Mouse (Mus musculus): ENCODE results near the gene Calm5.
"Not testable (repeated sequence)": the region's sequence is repeated elsewhere in the genome, so short reads cannot be mapped to it uniquely, and the experiment has no call there.

Calm5 gene

DNA sequence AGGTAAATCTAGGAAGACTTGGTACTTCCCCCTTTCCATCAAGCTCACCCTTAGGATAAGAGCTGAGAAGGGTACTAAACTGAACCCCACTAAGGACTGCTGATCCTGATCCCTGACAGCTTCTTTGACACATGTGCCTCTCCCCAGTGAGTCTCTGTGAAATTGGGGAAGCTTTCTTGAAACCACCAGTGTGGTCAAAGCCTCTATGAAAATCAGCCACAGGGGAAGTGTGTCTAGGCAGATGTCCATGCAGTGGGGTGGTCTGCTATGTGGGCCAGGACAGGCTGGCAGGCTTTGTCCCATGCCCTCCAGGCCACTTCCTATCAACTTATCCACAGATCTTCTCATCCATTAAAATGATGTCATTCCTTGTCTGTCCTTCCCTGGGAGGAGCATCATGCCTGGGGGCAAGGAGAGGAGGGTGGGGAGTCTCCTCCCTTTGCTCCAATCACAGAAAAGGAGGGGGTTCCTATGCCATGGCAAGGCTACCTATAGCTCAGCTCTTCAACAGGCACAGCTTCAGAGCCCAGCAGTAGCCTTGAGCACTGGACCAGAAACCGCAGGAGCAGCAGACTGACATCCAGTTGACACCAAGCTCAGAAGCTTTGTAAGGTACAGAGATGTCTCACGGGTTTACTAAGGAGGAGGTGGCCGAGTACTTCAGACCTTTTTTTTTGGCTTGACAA is at the start of gene Calm5:
TSS of gene Calm5 (plus strand) at position 526 of the 686 bp plus-strand sequence.
- not testable (repeated sequence) for DNase-seq (ENCODE audit: low spot score in 2 of 2)

- no peak for DNase-seq (ENCODE audit: low spot score in 2 of 2)
These were observed 49.8 kb upstream of the Calm5 start, which contains the start of gene Calml3 for GRCm38 (mm10) chr13:3804186-3804585. Gene Calml3 (minus strand): TSS chr13:3804316.

GRCm38 (mm10) chr13:3805132-3805531 is 48.8 kb upstream of the Calm5 start:
- no peak for DNase-seq (ENCODE audit: low spot score in 2 of 2)

- DNase-seq (ENCODE audit: low spot score in 2 of 2) = no peak
These were observed 48.3 kb upstream of the Calm5 start for GRCm38 (mm10) chr13:3805638-3806037.

GRCm38 (mm10) chr13:3807131-3807827 is 46.7 kb upstream of the Calm5 start:
- no peak for DNase-seq (ENCODE audit: low spot score in 2 of 2)

DNA sequence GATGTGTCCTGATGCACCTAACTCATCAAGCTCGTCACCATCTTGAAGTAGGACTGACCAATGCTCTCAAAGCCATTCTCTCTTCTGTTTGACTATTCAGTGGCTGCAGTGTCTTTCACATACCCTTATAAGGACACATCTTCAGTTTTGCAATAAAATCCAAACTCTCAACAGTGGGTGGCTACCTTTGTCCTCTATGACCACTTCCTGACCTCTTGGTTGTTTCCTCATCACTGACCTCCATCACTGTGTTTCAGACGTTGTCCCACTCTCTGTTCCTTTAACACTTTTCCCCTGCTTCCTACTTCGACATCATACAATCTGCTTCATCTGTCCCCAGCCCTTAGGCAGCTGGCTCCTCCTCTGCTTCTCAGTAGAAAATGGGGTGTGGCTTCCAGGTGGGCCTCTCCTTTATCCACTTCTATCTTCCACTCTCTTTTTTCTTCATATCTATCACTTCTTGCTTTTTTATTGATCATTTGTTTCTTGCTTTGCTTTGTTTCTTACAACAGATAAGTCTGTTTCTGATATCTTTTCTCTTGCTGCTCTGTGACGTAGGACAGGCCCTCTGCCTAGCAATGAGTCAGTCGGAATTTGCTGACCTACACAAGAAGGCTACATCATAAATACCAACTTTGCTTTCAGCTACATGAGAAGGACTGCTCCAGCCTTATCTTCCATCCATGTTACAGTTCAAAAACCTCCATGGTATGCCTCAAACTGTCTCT is 35.8 kb upstream of the Calm5 start:
- DNase-seq (ENCODE audit: low spot score in 2 of 2) = no peak

DNA sequence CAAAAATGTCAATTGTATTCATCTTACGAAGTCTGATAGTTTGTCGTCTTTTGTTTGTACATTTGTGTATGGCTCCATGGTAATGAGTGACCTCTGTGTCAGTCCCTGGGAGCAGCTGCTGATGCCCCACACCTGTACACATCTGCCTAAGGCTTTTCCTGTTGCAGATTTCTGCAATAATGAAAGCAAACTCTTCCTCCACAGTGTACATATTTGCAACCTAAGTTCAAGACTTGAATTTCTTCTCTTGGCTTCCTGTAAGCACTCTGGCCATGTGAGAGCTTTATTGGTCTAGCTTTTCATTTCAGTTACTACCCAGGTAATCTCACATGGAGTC is 35.3 kb upstream of the Calm5 start:
- no peak for DNase-seq (ENCODE audit: low spot score in 2 of 2)

GRCm38 (mm10) chr13:3822105-3822504 is 31.9 kb upstream of the Calm5 start:
- DNase-seq (ENCODE audit: low spot score in 2 of 2) = no peak

- no peak for DNase-seq (ENCODE audit: low spot score in 2 of 2)
These were observed 28.2 kb upstream of the Calm5 start for GRCm38 (mm10) chr13:3825726-3826125.

DNA sequence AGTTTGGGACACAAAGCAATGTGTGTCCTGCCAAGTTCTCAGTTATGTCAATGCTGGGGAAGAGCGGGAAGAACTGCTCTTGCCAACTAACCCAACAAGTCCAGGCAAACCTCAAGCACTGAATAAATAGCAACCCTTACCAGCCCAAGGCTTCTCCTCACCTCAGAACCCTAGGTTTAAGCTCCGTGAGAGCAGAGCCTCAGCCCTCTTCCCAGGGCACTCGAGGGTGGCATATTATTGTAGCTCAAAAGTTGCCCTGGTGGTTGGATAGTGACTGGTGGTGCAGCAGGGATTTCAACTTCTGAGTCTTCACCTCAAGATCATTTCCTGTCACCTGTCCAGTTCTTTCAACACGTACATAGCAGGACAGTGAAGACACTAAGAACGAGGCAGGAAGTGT is 22.4 kb upstream of the Calm5 start:
- DNase-seq (ENCODE audit: low spot score in 2 of 2) = no peak

- no peak for DNase-seq (ENCODE audit: low spot score in 2 of 2)
These were observed 22.0 kb upstream of the Calm5 start for GRCm38 (mm10) chr13:3831994-3832393.

DNA sequence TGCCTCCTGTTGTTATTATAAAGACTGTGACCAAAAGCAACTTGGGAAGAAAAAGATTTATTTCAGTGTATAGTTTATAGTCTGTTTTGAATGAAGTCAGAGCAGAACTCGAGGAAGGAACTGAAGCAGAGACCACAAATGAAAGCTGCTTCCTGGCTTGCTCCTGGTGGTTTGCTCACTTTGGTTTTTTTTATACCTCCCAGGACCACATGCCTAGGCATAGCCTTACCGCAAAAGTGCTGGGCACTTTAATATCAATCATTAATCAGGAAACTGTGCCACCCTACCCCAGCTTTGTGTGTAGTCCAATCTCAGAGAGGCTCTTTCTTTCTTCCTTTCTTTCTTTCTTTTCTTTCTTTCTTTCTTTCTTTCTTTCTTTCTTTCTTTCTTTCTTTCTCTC is 21.5 kb upstream of the Calm5 start:
- no peak for DNase-seq (ENCODE audit: low spot score in 2 of 2)

GRCm38 (mm10) chr13:3833644-3834043 is 20.3 kb upstream of the Calm5 start:
- DNase-seq (ENCODE audit: low spot score in 2 of 2) = not testable (repeated sequence)

DNA sequence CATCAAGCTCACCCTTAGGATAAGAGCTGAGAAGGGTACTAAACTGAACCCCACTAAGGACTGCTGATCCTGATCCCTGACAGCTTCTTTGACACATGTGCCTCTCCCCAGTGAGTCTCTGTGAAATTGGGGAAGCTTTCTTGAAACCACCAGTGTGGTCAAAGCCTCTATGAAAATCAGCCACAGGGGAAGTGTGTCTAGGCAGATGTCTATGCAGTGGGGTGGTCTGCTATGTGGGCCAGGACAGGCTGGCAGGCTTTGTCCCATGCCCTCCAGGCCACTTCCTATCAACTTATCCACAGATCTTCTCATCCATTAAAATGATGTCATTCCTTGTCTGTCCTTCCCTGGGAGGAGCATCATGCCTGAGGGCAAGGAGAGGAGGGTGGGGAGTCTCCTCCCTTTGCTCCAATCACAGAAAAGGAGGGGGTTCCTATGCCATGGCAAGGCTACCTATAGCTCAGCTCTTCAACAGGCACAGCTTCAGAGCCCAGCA is 16.6 kb upstream of the Calm5 start, which contains the start of gene Calm4:
TSS of gene Calm4 (plus strand) at position 446 of the 496 bp plus-strand sequence.
- DNase-seq (ENCODE audit: low spot score in 2 of 2) = not testable (repeated sequence)

DNA sequence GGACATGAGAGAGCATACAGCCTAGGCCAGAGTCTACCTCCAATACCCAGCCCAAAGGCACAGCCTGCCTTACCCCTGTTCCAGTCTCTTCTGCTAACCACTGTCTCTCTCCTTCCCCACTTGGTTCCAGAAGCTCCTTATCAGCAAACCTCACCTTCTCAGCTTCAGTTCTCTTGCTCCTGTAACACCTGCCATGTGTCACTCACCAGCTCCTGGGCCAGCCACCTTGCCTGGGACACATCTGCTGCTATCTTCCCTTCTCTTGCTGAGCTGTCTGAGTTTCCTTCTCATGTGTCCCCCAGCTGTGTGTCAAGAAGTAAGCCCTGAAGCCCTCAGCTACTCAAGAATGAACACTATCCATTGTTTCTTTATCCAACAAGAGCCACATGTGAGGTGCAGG is 13.3 kb upstream of the Calm5 start:
- not testable (repeated sequence) for DNase-seq (ENCODE audit: low spot score in 2 of 2)

- DNase-seq (ENCODE audit: low spot score in 2 of 2) = no peak
These were observed 3.6 kb upstream of the Calm5 start for GRCm38 (mm10) chr13:3850330-3850729.

DNA sequence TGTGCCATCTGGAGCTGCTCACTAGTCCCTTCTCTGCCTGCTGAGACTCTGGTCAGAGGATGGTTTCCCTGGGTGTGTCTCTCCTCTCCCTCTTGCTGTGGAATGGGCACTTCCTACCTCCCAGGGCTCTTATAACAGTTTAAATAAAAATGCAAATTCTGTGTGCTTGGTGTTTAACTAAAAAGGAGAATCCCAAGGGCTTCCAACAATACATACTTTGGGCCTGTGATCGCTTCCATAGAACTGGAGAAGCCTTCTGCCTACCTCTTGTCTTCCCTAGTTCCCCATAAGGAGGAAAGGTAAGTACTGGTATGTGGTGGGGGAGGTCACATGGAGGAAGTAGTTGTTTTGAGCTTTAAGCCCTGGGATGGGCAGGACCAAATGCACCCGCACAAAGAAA is 883 bp downstream of the Calm5 start:
- no peak for DNase-seq (ENCODE audit: low spot score in 2 of 2)

- DNase-seq (ENCODE audit: low spot score in 2 of 2) = no peak
These were observed 2.3 kb downstream of the Calm5 start for GRCm38 (mm10) chr13:3856252-3856651.

DNA sequence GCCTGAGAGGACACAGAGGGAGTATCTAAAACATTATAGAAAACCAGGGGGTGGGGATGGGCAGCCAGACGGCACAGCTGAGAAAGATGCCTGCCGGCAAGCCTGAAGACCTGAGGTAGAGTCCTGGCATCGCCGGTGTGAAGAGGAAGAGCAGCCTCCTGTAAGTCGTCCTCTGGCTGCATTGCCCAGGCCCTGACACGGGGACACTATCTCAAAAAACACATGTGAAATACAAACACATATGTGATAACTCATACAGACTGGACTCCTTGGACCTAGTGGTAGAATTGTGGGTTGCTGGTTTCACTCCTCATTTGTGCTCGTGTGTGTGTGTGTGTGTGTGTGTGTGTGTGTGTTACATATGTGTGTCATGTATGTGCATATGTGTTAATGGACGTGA is 7.3 kb downstream of the Calm5 start:
- no peak for DNase-seq (ENCODE audit: low spot score in 2 of 2)

DNA sequence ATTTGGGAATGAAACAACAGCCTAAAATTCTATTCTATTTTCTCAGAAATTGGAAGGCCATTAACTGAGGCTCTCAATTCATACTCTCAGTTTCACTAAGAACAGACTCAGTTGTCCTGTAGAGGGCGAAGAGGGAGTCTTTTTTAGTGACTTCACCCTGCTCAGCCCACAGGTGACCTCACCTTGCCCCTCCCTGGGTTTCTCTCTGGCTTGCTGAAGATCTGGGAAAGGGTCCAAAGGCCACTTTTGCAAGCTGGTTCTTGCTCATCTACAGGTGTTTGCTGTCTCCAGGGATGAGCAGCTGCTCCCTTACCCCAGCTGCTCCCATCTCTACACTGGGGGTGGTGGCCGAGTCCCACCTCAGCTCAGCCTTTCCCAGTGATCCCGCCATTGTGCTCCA is 8.4 kb downstream of the Calm5 start:
- DNase-seq (ENCODE audit: low spot score in 2 of 2) = no peak

- no peak for DNase-seq (ENCODE audit: low spot score in 2 of 2)
These were observed 9.1 kb downstream of the Calm5 start for GRCm38 (mm10) chr13:3862922-3863580.
